Mouse (Mus musculus) gastrocnemius, postnatal 36 days (tissue): ENCODE measurements around the gene Znhit2. TPM values are rescaled to one million over a fixed set of nuclear protein-coding genes. Genes with fewer than 3 reads are reported as not detected.

Source experiments
- microRNA-seq, 2 experiments: library from miRNA; unstranded; fragments of <30 nt; microRNA quantifications; one replicate each; pipeline ENCODE4 v1.2.0; 2021
- total RNA-seq, 2 experiments: library from RNA; stranded (reverse); gene quantifications; 2 replicates each; pipeline ENCODE4 v1.2.3; 2021

The Znhit2 gene
- total RNA-seq, 2 experiments from 2014 or later: 7.6 to 9.0 TPM

Small RNAs within 50 kb of the gene (microRNA-seq; reads per million reads assigned to microRNA genes)
- 0 to 0.72 reads per million in 2 experiments for gene Mir6988

Other genes starting within 250 kb of the Znhit2 start
- 1 to 10 TPM; 4.5 to 5.0 TPM for gene Frmd8, start 185.9 kb upstream of the Znhit2 start, total RNA-seq
- gene Slc25a45, start 183.4 kb upstream of the Znhit2 start, total RNA-seq: 1 to 10 TPM in 1 of 2 experiments, under 1 TPM in 1; 0.99 to 1.0 TPM
- under 1 TPM in 1 of 2 experiments, not detected in 1; 0.20 TPM for gene Tigd3, start 167.0 kb upstream of the Znhit2 start, total RNA-seq
- 10 to 100 TPM; 75.1 to 81.4 TPM for gene Dpf2, start 148.2 kb upstream of the Znhit2 start, total RNA-seq
- gene Cdc42ep2, start 136.4 kb upstream of the Znhit2 start, total RNA-seq: 10 to 100 TPM; 10.1 to 12.4 TPM
- gene Pola2, start 97.0 kb upstream of the Znhit2 start, total RNA-seq: 10 to 100 TPM in 1 of 2 experiments, 1 to 10 TPM in 1; 8.6 to 11.6 TPM
- gene Slc22a20, start 75.0 kb upstream of the Znhit2 start, total RNA-seq: not detected
- gene Capn1, start 45.3 kb upstream of the Znhit2 start, total RNA-seq: 10 to 100 TPM; 82.6 to 95.2 TPM
- 10 to 100 TPM; 14.4 to 15.8 TPM for gene Syvn1, start 14.6 kb upstream of the Znhit2 start, total RNA-seq
- gene Mrpl49, start 3.4 kb upstream of the Znhit2 start, total RNA-seq: 10 to 100 TPM; 25.8 TPM
- gene Fau, start 3.3 kb upstream of the Znhit2 start, total RNA-seq: 100 to 1,000 TPM; 333 to 400 TPM
- 1 to 10 TPM; 4.9 to 5.1 TPM for gene Tm7sf2, start 7.2 kb downstream of the Znhit2 start, total RNA-seq
- gene Vps51, start 16.0 kb downstream of the Znhit2 start, total RNA-seq: 10 to 100 TPM; 15.7 to 19.3 TPM
- not detected for gene Tmem262, start 18.8 kb downstream of the Znhit2 start, total RNA-seq
- not detected for gene Gm28374, start 21.1 kb downstream of the Znhit2 start, total RNA-seq
- 10 to 100 TPM; 10.2 to 10.3 TPM for gene Zfpl1, start 23.8 kb downstream of the Znhit2 start, total RNA-seq
- gene Cdca5, start 23.8 kb downstream of the Znhit2 start, total RNA-seq: under 1 TPM in 1 of 2 experiments, not detected in 1; 0.28 TPM
- not detected for gene AC131692.1, start 33.2 kb downstream of the Znhit2 start, total RNA-seq
- not detected for gene Naaladl1, start 44.6 kb downstream of the Znhit2 start, total RNA-seq
- gene Sac3d1, start 57.5 kb downstream of the Znhit2 start, total RNA-seq: 1 to 10 TPM; 8.7 to 9.8 TPM
- gene Snx15, start 67.1 kb downstream of the Znhit2 start, total RNA-seq: 10 to 100 TPM in 1 of 2 experiments, 1 to 10 TPM in 1; 8.6 to 10.6 TPM
- under 1 TPM; 0.17 to 0.26 TPM for gene Batf2, start 79.8 kb downstream of the Znhit2 start, total RNA-seq
- gene Arl2, start 80.4 kb downstream of the Znhit2 start, total RNA-seq: 10 to 100 TPM; 51.8 to 62.6 TPM
- not detected for gene Majin, start 123.2 kb downstream of the Znhit2 start, total RNA-seq
- not detected for gene Gpha2, start 165.2 kb downstream of the Znhit2 start, total RNA-seq
- gene Ppp2r5b, start 174.7 kb downstream of the Znhit2 start, total RNA-seq: 10 to 100 TPM; 32.2 to 34.6 TPM
- 10 to 100 TPM; 16.5 to 18.0 TPM for gene Atg2a, start 180.5 kb downstream of the Znhit2 start, total RNA-seq
- 10 to 100 TPM; 23.5 to 36.0 TPM for gene Ehd1, start 215.5 kb downstream of the Znhit2 start, total RNA-seq
- gene Cdc42bpg, start 245.3 kb downstream of the Znhit2 start, total RNA-seq: 1 to 10 TPM; 4.3 to 5.2 TPM